ENCODE assay signal across 30 mouse cellular contexts in the genomic region with DNA sequence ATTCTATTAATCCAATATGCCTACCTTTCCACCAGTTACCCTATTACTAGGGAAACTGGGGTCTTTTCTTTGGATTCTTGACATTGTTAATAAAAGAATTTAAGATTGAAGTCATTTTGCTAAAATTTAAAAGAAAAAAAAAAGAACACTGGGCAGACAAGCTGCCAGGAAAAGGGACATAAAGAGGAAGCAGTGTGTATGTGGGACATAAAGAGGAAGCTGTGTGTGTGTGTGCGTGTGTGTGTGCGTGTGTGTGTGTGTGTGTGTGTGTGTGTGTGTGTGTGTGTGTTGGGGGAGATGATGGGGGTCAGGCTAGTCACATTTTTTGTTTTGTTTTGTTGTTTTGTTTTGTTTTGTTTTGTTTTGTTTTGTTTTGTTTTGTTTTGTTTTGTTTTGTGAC.
"Had no signal": no experiment of that assay in that cellular context is flagged by ENCODE, and none has a peak within 500 bp of the region (broad histone marks: within the 10 kb centered on the region; RNA-seq: fewer than 3 reads in every experiment).

No protein-coding gene starts in this region.

- ATAC-seq: forebrain, embryonic 13.5 days; forebrain, embryonic 14.5 days; forebrain, embryonic 15.5 days; forebrain, embryonic 16.5 days; forebrain, postnatal 0 days had no signal

- H3K27ac ChIP-seq: embryonic facial prominence, embryonic 10.5 days; embryonic facial prominence, embryonic 12.5 days; embryonic facial prominence, embryonic 13.5 days; embryonic facial prominence, embryonic 15.5 days; forebrain, embryonic 10.5 days; forebrain, embryonic 12.5 days; forebrain, embryonic 13.5 days; forebrain, embryonic 15.5 days; gastrocnemius, adult 2 months; heart, adult 2 months had no signal

- H3K9me3 ChIP-seq: embryonic facial prominence, embryonic 10.5 days; embryonic facial prominence, embryonic 12.5 days; embryonic facial prominence, embryonic 13.5 days; embryonic facial prominence, embryonic 15.5 days; forebrain, embryonic 10.5 days; forebrain, embryonic 12.5 days; forebrain, embryonic 13.5 days; forebrain, embryonic 15.5 days had no signal

- H3K4me1 ChIP-seq: embryonic facial prominence, embryonic 10.5 days; embryonic facial prominence, embryonic 12.5 days; embryonic facial prominence, embryonic 13.5 days; embryonic facial prominence, embryonic 15.5 days; forebrain, embryonic 10.5 days; forebrain, embryonic 12.5 days; forebrain, embryonic 13.5 days; forebrain, embryonic 15.5 days had no signal

- H3K9ac ChIP-seq: embryonic facial prominence, embryonic 12.5 days; embryonic facial prominence, embryonic 13.5 days; embryonic facial prominence, embryonic 15.5 days; forebrain, embryonic 12.5 days; forebrain, embryonic 13.5 days; forebrain, embryonic 15.5 days; forebrain, postnatal 0 days had no signal

- H3K27me3 ChIP-seq: embryonic facial prominence, embryonic 12.5 days; embryonic facial prominence, embryonic 15.5 days; forebrain, embryonic 15.5 days had no signal

- H3K36me3 ChIP-seq: embryonic facial prominence, embryonic 10.5 days; embryonic facial prominence, embryonic 12.5 days; embryonic facial prominence, embryonic 13.5 days; embryonic facial prominence, embryonic 15.5 days; forebrain, embryonic 10.5 days; forebrain, embryonic 12.5 days; forebrain, embryonic 15.5 days had no signal

- H3K4me3 ChIP-seq: embryonic facial prominence, embryonic 10.5 days; embryonic facial prominence, embryonic 12.5 days; embryonic facial prominence, embryonic 13.5 days; embryonic facial prominence, embryonic 15.5 days; erythroblast, embryonic 14.5 days; forebrain, embryonic 10.5 days; forebrain, embryonic 12.5 days; forebrain, embryonic 13.5 days; forebrain, embryonic 15.5 days; gastrocnemius, adult 2 months; heart, adult 2 months had no signal

- DNase-seq: cerebellum, adult 18-20 months; cerebellum, adult 2 months; cerebellum, adult 8-10 months; cerebellum, adult 9-10 months; cerebellum, adult 9-11 months; cerebellum, postnatal 10 days; cerebellum, postnatal 14 days; cerebellum, postnatal 25 days; cerebellum, postnatal 36 days; embryo, embryonic 11 days; forebrain, postnatal 0 days; gastrocnemius, adult 2 months; gastrocnemius, postnatal 10 days; gastrocnemius, postnatal 14 days; gastrocnemius, postnatal 25 days; gastrocnemius, postnatal 36 days; heart, adult 11 months; heart, adult 18-20 months; heart, adult 2 months had no signal

- H3K4me2 ChIP-seq: embryonic facial prominence, embryonic 12.5 days; embryonic facial prominence, embryonic 13.5 days; embryonic facial prominence, embryonic 15.5 days; forebrain, embryonic 12.5 days; forebrain, embryonic 13.5 days; forebrain, embryonic 15.5 days had no signal
